Mouse (Mus musculus): ENCODE measurements around the gene Cdh24.

Cdh24 gene

DNA sequence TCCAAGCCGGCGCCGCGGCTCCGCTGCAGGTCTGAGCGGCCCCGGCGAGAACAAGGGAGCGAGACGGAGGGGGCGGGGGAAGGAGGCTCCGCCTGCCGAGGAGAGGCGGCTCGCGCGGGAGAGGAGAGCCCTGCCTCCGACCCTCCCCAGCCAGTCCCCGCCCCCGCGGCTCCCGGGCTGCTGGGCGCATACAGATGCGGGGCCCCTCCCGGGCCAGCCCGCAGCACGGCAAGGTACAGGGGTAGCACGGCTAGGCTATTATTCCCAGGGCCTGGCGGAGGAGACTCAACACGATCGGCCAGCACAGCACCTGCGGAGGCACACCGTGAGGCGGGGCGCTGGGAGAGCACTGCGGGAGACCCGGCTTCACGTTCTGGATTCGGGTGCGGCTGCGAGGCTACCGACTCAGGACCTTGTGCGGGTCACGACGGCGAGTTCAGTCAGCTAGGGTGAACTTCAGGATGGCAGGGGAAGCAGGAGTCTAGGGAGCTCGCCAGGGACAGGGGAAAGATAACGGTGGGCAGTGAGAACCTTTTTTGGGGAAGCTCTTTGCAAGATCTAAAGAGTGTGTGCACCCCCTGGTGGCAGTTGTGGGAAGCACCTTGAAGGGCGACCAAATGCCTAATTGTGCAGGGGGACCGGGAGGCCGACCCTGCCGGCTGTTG lies at the start of gene Cdh24:
Gene Cdh24 (minus strand): TSS at position 60 of the 665 bp plus-strand sequence.
- DNase-seq (ENCODE audit: low read depth), result peak; percentile 94

DNA sequence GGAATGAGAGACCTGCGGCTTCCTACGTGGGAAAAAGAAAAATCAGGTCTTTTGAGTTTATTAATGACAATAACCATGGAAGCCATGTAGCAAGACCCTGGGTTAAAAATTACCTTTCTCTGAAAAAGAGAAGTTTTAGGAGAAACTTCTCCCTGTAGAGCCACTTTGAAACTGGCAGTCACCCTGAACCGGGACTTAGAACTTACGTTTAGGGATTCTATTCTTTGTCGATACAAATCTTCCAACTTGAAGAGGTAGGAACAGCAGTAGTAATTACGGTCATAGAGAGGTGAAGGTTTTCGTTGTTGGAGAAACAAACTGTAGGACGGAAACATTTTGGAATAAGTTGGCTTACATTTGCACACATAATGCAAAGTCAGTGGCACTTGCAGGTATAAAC lies 46.1 kb upstream of the Cdh24 start:
- DNase-seq (ENCODE audit: low read depth), result no peak

DNA sequence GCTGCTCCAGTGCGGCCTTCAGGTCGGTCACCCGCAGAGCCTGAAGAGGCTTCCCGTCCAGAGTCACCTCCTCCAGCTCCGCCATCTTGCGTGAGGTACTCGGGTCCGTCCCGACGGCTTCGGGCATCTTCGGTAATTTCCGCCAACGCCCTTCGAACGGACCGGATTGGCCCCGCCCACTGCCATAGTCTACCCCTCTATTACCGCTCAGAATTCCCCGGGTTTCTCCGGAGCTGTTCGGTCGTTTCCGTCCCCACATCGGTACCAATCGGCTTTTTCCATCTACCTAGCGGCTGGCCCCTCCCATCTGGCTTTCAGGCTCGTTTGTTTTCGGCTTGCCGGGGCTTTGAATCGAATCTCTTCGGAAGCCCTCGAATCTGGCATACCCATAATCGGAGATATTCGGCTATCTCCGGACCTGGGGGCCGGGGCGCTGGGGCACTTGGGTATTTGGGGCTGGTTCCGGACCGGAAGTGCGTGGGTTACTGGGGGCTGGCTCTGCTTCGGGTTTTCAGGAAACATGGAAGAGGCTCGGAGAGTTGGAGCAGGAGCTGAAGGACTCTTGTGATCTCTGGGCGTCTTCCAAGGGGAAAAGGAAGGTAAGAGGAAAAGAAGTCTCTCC lies 45.5 kb upstream of the Cdh24 start, which contains the start of gene Acin1:
Gene Acin1 (minus strand): TSS at position 410 of the 622 bp plus-strand sequence.
- peak; percentile 100 for DNase-seq (ENCODE audit: low read depth)

DNA sequence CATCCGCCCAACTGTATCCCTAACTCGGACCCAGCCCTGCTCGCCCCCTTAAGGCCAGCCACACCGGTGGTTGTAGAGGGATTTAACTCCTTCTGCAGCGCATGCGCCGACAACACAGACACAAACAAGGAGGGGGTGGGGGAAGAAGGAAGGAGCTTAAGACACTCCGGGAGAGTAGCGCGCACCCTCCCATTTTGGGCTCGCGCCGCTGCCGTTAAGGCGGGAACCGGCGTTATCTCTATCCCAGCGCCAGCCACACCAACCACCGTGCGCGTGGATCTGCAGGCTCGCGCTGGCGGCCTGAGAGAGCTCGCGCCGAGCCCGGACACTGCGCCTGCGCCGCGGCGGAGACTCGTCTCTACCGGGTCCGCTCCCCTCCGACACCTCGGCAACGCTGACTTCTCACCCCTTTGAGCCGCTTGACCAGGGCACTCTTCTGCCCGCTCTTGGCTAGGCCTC lies 44.9 kb upstream of the Cdh24 start, which contains the start of gene 1700123O20Rik:
Gene 1700123O20Rik (plus strand): TSS at position 154 of the 459 bp plus-strand sequence.
- peak; percentile 92 for DNase-seq (ENCODE audit: low read depth)

DNA sequence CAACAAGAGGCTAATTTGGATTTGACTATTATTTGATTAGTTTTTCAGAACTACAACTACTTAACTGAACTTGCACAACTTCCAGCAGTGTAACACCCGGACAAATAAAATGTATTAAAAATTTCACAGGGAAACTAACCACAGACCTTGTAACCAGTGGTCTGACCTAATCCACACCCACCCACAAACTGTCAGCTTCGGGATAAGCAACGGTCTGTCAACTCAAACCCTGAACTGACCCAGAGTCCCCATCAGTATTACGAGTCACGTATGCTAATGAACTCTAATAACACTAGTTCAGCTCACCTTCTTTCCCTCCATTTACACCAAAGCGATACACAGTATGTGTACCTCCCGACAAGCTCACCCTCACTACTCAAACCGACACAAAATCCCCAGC lies 44.3 kb upstream of the Cdh24 start:
- no peak for DNase-seq (ENCODE audit: low read depth)

DNA sequence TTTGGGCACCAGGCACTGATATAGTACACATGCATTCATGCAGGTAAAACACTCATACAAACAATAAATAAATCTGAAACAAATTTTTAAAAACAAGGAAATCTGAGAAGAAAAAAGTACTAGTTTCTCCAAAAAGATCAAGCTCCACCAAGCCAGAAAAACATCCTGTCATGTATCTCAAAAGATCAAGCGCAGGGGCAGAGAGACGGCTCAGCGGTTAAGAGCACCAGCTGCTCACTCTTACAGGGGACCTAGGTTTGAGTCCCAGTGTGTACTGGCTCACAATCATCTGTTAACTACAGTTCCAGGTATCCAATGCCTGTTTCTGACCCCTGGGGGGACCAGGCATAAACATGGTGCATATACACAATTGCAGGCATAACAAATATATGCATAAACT lies 41.2 kb upstream of the Cdh24 start:
- DNase-seq (ENCODE audit: low read depth), result peak; percentile 25

DNA sequence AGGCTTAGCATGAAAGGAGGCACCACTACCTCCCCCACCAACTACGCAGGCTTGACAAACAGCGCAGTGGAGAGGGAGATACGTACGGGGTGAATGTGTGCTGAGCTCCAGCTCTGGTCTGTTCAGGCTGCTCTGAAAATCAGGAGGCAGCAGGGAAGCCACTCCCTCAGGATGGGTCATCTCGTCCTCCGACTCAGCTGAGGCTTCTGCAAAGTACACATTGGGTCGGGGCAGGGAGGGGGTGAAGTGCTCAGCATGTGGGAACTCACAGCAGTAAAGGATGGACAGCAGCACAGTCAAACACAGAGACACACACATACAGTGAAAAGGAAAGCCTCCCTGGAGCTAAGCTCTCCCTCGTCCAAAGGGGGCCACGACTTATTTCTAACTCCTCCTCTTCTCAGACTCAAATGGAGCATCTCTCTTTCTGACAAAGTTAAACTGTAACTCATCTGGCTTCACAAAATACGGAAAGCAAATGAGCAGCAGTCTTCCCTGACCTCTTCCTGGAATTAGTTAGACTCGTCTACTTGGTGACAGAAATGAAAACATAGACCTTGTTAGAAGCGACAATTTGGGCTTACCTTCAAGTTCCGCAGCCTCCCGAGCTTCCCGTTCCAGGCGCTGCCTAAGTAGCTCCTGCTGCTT lies 37.6 kb upstream of the Cdh24 start:
- no peak for DNase-seq (ENCODE audit: low read depth)

DNA sequence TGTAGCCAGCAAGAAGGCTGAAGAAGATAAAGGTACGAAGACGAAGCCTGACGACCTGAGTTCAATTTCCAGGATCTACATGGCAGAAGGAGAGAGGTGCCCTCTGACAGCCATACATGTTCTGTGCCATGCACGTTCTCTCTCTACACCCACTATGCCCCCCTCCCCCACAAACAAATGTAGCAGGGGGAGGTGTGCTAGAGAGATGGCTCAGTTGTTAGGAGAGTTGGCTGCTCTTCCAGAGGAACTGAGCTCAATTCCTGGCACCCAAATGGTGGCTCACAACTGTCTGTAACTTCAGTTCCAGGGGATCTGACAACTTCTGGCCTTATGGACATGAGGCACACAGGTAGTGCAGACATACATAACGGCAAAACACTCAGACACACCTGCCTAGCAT lies 35.1 kb upstream of the Cdh24 start:
- no peak for DNase-seq (ENCODE audit: low read depth)

DNA sequence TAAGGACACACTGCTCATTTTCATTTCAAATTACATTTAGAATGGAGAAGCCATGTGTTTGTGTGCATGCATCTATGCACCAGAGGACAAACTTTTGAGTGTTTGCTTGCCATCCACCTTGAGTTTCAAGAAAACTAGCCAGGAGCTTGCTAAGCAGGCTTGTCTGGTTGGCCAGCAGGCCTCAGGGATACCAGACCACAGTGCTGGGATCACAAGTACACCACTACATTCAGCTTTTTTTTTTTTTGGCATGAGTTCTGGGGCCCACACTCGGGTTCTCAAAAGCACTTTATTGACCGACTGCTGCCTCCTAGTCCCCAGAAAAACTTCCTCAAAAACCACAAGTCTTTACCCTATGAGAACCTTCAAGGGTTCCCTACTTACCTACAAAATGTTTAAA lies 33.2 kb upstream of the Cdh24 start:
- DNase-seq (ENCODE audit: low read depth), result no peak

DNA sequence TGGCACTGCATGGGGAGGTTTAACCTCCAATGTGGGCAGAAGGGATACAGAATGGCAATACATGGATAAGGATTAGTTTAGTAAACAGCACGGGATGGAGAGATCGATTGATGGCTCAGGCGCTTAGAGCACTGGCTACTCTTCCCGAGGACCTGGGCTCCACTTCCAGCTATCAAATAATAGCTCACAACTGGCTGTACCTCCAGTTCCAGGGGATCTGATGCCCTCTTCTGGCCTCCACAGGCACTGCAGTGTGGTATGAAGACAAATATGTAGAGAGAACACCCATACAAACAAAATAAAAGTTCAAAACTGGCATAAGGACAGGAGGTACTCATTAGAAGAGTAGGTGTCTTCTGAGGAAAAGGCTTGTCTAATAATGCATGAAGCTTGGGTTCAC lies 28.2 kb upstream of the Cdh24 start:
- DNase-seq (ENCODE audit: low read depth), result peak; percentile 69

DNA sequence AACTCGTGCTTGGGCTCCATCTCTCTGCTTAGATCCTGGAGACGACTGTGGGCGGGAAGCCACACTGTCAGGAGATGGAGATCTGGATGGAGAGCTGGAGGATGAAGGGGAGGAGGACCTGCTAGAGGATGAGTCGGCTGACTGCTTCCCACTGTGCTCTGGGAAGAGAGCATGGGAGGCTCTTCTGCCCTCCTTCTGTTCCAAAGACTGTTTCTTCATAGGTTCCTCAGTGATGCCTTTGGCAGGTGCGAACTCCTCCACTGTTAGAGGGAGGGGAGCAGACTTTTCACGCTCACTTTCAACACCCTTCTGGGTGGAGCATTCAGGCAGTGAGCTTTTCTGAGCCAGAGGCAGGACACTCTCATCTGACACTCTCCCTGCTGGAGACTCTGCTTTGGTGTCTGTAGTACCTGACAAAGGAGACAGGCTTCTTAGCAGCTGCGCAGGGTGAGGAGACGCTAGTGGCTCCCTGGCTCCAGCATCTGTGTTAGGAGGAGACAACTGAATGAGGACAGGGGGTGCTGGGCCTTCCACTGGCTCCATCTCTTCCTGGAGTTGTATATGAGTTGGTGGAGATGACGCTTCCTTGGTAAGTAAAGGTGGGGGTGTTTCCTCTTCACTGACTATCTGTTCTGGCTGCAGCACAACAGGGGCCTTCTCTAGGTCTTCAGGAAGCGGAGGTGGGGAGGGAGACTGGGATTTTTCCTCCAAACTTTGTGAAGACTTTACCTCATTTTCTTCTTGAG lies 23.5 kb upstream of the Cdh24 start:
- DNase-seq (ENCODE audit: low read depth), result no peak

DNA sequence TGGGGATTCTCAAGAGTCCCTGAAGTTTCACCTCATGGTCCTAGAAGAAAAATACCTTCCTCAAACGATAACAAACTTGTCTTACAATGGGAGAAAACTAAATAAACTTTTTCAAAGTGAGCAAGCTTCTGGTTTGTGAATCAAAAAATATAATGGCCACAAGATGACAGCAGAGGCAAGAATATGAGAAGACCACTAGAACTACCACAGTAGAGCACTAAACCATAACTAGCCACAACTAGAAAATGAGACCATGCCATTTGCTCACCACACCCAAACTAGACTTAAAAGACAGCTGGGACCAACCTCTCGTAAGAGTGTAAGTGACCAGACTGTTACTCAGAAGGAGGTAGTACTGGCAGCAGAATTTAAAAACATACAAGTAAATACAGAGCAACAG lies 18.8 kb upstream of the Cdh24 start:
- DNase-seq (ENCODE audit: low read depth), result no peak

DNA sequence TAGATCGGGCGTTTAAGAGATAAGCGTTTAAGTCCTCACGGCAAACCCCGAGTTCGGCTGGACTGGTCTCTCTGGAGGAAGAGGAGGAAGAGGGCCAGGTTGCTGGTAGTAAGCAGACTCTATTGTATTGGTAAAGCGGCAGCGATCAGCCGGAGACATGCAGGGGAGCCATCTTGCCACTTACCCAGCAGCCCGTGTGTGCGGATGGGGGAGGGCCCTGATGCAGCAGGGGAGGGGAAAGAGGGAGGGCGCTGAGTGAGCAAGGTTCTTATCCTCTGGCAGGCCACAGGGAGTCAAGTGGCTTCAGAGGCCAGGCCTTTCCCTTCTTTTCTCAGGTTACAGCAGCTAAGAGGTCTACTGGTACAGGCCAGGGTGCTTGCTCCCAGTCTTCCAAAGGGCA lies 12.3 kb upstream of the Cdh24 start:
- peak; percentile 87 for DNase-seq (ENCODE audit: low read depth)

DNA sequence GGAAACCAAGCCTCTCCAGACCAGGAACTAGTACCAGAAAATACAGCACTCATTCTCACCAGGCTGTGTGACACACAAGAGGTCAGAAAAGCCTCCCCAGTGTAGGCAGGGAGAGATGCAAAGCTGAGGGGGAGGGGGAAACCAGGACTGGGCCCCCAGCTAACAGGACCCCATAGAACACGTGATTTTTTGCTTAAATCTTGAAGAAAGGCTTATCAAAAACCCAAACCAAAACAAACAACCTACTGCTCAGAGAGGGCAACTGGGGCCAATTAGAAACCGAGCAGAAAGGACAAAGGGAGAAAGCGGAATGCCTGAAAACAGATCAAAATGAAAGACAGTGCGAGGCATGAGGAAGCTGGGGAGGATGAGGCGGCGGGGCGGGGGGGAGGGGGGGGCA lies 11.6 kb upstream of the Cdh24 start:
- DNase-seq (ENCODE audit: low read depth), result peak; percentile 40

DNA sequence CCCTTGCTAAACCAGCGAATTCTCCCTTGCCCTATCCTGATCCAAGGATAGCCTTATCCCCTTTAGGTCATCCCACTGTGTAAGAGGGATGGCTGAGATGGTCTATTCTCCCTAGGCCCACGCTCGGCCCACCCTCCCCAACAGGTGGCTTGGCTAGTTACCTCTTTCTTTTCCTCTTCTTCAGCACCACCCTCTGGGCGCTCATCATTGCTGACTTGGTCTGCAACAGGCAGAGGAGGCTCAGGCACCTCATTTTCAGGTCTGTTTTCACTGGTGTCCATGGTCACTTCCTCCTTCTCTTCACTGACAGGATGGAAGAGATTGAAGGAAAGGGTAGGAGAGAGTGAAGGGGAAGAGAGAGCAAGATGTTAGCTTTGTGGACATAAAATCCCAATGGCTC lies 10.4 kb upstream of the Cdh24 start:
- DNase-seq (ENCODE audit: low read depth), result no peak

DNA sequence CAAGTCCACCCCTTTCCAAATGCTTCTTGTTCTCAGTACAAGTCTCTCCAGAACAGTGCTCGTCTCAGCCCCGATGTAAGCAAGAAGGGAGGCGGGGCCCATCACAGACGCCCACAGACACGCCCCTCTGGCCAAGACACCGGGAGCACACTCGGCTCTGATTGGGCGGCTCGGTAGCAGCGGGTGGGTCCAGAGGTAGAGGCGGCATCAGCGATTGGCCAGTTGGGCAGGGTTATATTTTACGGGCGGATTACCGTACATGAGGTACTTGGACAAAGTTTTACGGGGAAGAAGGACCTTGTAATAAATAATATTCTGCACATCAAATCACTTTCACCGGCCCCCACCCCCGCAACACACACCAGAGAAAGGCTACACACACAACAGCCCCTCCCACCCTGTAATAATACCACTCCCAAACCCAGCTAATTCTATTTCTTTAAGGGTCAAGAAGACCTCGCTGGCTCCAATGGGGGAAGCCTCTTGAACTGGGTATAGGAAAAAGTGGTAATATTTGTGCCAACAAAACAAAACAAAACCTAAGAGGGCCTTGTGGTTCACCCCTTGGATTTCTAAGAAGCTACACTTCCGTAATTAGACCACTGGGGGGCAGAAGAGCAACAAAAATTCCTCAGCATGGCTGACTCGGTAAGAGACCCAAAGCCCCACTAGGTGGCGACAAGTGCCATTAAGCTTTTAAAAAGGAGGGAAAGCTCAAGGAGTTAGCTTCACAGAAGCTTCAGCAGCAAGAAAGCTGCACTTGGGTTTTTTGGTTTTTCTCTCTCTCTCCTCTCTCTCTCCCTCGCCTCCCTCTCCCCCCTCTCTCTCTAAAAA lies 9.7 kb upstream of the Cdh24 start:
- peak; percentile 97 for DNase-seq (ENCODE audit: low read depth)

DNA sequence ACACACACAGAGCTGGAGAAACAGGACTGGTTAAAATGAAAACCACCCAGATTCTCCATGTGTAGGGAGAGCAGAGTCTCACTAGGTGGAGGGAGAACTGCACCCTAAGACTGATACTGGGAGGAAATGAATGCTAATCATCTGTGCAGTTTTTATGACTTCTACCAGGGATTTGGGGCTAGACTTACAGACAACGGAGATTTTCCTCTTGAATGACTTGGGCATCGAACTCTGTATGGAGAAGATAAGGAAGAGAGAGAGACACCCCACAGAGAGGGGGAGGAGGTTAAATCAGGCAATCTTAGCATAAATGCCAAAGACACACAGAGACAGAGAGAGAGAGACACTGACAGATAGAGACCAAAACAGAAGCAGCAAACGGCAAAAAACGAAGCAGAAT lies 6.7 kb upstream of the Cdh24 start:
- no peak for DNase-seq (ENCODE audit: low read depth)

DNA sequence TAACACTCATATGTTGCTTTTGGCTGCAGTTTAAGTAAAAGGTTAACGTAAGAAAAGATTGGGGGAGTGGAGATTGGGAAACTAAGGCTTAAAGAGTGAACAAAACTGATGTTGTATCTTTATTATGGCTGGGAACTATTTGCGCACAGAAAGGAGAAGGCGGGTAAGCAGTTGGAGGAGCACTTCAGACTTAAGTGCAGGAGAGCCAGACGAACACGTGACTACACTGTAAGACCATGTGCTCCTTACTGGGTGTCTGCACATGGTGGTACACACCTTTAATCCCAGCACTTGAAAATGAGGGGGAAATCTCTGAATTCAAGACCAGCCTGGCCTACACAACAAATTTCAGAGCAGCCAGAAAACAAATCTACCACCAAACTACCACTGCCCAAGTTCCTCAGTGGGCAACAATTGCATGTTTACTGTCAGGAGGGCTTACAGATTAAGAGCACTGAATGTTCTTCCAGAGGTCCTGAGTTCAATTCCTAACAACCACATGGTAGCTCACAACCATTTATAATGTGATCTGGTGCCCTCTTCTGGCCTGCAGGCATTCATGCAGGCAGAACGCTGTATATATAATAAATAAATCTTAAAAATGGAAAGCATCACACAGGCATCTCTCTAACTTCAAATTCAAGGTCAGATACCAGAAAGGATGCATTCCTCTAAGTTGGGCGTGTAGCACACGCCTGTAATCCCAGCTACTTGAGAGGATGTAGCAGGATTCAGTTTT lies 5.9 kb upstream of the Cdh24 start:
- peak; percentile 39 for DNase-seq (ENCODE audit: low read depth)

DNA sequence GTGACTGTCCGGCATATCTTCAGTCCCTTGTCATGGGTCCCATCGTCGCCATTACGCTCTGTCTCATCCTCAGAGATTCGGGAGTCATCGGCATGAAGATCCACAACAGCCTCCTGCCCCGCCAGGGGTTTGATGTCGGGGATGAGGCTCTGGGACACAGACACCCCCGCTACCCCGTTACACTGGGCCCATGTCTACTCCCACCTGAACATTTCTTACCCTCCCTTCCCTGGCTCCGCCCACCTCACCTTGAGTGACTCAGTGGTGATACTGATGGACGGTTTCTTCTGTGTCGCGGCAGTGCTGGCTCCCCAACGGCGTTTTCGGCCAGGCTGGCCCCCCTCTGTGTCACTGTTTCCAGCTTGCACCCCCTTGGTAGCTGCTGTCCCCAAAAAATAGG lies 5.3 kb upstream of the Cdh24 start:
- no peak for DNase-seq (ENCODE audit: low read depth)

DNA sequence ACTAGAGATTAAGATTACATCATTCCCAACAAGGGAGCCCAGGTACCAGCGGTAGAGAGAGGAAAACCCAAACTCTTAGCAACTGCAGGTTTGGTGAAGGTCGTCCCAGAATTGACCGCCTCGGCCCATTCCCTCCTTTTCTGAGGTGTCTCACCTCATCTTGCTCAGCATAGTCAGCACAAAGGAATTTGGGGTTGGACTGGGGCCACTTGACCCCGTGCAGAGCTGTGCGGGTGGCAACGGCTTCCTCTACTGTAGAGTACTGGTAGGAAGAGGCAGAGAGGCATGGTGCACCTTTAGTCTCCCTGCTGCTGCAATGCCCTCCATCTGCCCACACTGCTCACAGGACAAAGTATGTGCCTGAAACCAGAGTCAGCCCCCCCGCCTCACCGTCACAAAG lies 3.1 kb upstream of the Cdh24 start:
- no peak for DNase-seq (ENCODE audit: low read depth)

DNA sequence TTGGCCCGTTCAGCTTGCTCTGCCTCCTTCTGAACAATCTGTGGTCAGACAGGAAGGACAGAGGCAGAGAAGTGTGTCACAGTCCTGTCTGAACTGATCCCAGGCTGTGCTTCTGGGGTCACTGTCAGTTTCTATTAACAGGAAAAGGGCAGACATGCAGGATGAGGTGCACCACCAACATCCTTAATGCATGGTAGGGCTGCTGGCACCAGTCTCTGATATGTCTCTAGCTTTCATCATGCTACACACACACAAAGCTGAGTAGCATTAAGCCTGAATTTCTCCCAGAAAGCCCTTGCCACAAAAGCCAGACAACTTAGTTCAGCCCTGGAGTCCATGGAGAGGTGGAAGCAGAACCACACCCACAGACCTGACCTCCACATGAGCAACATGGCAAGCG lies 1.8 kb upstream of the Cdh24 start:
- no peak for DNase-seq (ENCODE audit: low read depth)

Measured in induced T-regulatory cell, adult 2 months (primary cell).